Mouse (Mus musculus): ENCODE measurements at regions not wholly inside any gene's neighbourhood (a gene's known extent, or its start where the extent isn't known, plus 50 kb on each side); places are given as distances from the start of the nearest gene placed in this dataset. TPM values are rescaled to one million over a fixed set of nuclear protein-coding genes. Genes with fewer than 3 reads are reported as not detected.

MicroRNAs in the stretch of these regions (microRNA counts, 519-probe panel; counts per million panel counts)
- microRNA mmu-miR-135a: 5,622 counts per million, percentile 60 among the panel's probes with 10 or more counts

Small RNA genes in the stretch of these regions (microRNA-seq; reads per million reads assigned to microRNA genes)
- gene Gm22582 (not detected), gene Mir1251 (11.4 reads per million, percentile 26 among the genes with 10 or more reads in this experiment), gene Mir135a-2 (7.2 reads per million, percentile 21 among the genes with 10 or more reads in this experiment)

Measured in limb, embryonic 12.5 days (tissue).